Mouse (Mus musculus) heart, adult 18-20 months (tissue): Measurements from ENCODE around the gene Gm8334. TPM values are rescaled to one million over a fixed set of nuclear protein-coding genes. Genes with fewer than 3 reads are reported as not detected.
"Not testable (repeated sequence)": the region's sequence is repeated elsewhere in the genome, so short reads cannot be mapped to it uniquely, and the experiment has no call there.

ENCODE experiments used
- DNase-seq, 2 experiments: peaks; one replicate each; pipeline ENCODE4 v3.0.0; 2021 to 2022; ENCODE audit warnings: mixed read lengths in 1 of 2
- long read RNA-seq, 2 experiments: library from polyadenylated mRNA; stranded (forward); transcript quantifications; one replicate each; pipeline ENCODE4 v2.0.0; 2021
- total RNA-seq, 2 experiments: library from RNA; stranded (reverse); gene quantifications; 2 replicates each; pipeline ENCODE4 v1.2.3; 2021

Gene Gm8334
- not detected for total RNA-seq
- long read RNA-seq, experiment 1 = 0 reads
- long read RNA-seq, experiment 2 = 0 reads

GRCm38 (mm10) chrX:148615053-148615452 lies at the start of gene Gm8334:
Gm8334 (minus strand) TSS chrX:148615153.
- DNase-seq = not testable (repeated sequence)

GRCm38 (mm10) chrX:148663298-148663697 lies 48.3 kb upstream of the Gm8334 start, which contains the start of gene Gm15127:
Gm15127 (plus strand) TSS chrX:148663598.
- not testable (repeated sequence) for DNase-seq

Other genes starting within 250 kb of the Gm8334 start
- not detected for gene Gm15114, start 126.2 kb downstream of the Gm8334 start, total RNA-seq
- gene Gm15127, start 48.4 kb upstream of the Gm8334 start, total RNA-seq = not detected
- gene Luzp4, start 242.5 kb upstream of the Gm8334 start, total RNA-seq = not detected